Mouse (Mus musculus): ENCODE results near the gene Olfr506. TPM values are rescaled to one million over a fixed set of nuclear protein-coding genes. Genes with fewer than 3 reads are reported as not detected.

Gene Olfr506
- polyA plus RNA-seq (2012; rRNA removed): not detected in 2 replicates

GRCm38 (mm10) chr7:108610487-108610886 is at the start of gene Olfr506:
Gene Olfr506 (plus strand): TSS chr7:108610787.

GRCm38 (mm10) chr7:108565693-108566092 is 44.9 kb upstream of the Olfr506 start, which contains the start of gene Olfr504:
Gene Olfr504 (minus strand): TSS chr7:108565793.

GRCm38 (mm10) chr7:108621514-108621913 is 10.9 kb downstream of the Olfr506 start, which contains the start of gene Olfr507:
Gene Olfr507 (plus strand): TSS chr7:108621814.

GRCm38 (mm10) chr7:108629694-108630093 is 19.1 kb downstream of the Olfr506 start, which contains the start of gene Olfr508:
Gene Olfr508 (plus strand): TSS chr7:108629994.

GRCm38 (mm10) chr7:108651806-108652205 is 41.2 kb downstream of the Olfr506 start, which contains the start of gene Olfr509:
Gene Olfr509 (minus strand): TSS chr7:108651906.

Other genes with a start within 250 kb of the Olfr506 start
- not detected in 2 replicates for gene Olfr494, start 245.5 kb upstream of the Olfr506 start, polyA plus RNA-seq (2012; rRNA removed)
- not detected in 2 replicates for gene Olfr495, start 217.6 kb upstream of the Olfr506 start, polyA plus RNA-seq (2012; rRNA removed)
- gene Olfr497, start 190.4 kb upstream of the Olfr506 start, polyA plus RNA-seq (2012; rRNA removed): not detected in 2 replicates
- not detected in 2 replicates for gene Olfr498, start 145.5 kb upstream of the Olfr506 start, polyA plus RNA-seq (2012; rRNA removed)
- gene Olfr502, start 85.7 kb upstream of the Olfr506 start, polyA plus RNA-seq (2012; rRNA removed): not detected in 2 replicates
- not detected in 2 replicates for gene Olfr503, start 66.3 kb upstream of the Olfr506 start, polyA plus RNA-seq (2012; rRNA removed)
- not detected in 2 replicates for gene Olfr504, start 45.0 kb upstream of the Olfr506 start, polyA plus RNA-seq (2012; rRNA removed)
- gene Olfr507, start 11.0 kb downstream of the Olfr506 start, polyA plus RNA-seq (2012; rRNA removed): not detected in 2 replicates
- not detected in 2 replicates for gene Olfr508, start 19.2 kb downstream of the Olfr506 start, polyA plus RNA-seq (2012; rRNA removed)
- gene Olfr509, start 41.1 kb downstream of the Olfr506 start, polyA plus RNA-seq (2012; rRNA removed): not detected in 2 replicates
- not detected in 2 replicates for gene Olfr510, start 55.6 kb downstream of the Olfr506 start, polyA plus RNA-seq (2012; rRNA removed)
- not detected in 2 replicates for gene Olfr512, start 102.5 kb downstream of the Olfr506 start, polyA plus RNA-seq (2012; rRNA removed)
- not detected in 2 replicates for gene Olfr513, start 140.2 kb downstream of the Olfr506 start, polyA plus RNA-seq (2012; rRNA removed)
- gene Olfr514, start 215.2 kb downstream of the Olfr506 start, polyA plus RNA-seq (2012; rRNA removed): not detected in 2 replicates
- not detected in 2 replicates for gene Olfr516, start 239.7 kb downstream of the Olfr506 start, polyA plus RNA-seq (2012; rRNA removed)